Mouse (Mus musculus) heart, postnatal 0 days (tissue): ENCODE results near the gene Gnb1. TPM values are rescaled to one million over a fixed set of nuclear protein-coding genes. Genes with fewer than 3 reads are reported as not detected.
"Not testable (repeated sequence)": the region's sequence is repeated elsewhere in the genome, so short reads cannot be mapped to it uniquely, and the experiment has no call there.

ENCODE experiments used
- ATAC-seq: fragments of 200-750 bp; cut with Nextera tagmentation; 2 replicates; pipeline ENCODE4 v1.8.0; 2017; ENCODE audit warnings: low read depth, moderate number of reproducible peaks, moderate library complexity; ENCODE audit not compliant: insufficient read depth
- DNase-seq: peaks from one replicate; pipeline ENCODE4 v3.0.0-alpha.2; 2016; ENCODE audit warnings: low spot score
- H3K27ac ChIP-seq: fragments of 300-500 bp; sonication (generic); 2 replicates; pipeline ENCODE4 v1.5.1; 2014; ENCODE audit warnings: low read depth, mild to moderate bottlenecking
- H3K27me3 ChIP-seq: fragments of 300-500 bp; sonication (generic); 2 replicates; pipeline ENCODE4 v1.6.1; 2014; ENCODE audit warnings: low read length, mixed read lengths; ENCODE audit not compliant: control insufficient read depth, insufficient read depth
- H3K36me3 ChIP-seq: fragments of 300-500 bp; sonication (generic); replicated peaks from 2 replicates; pipeline ENCODE4 v1.6.1; 2014; ENCODE audit warnings: low read length, mixed read lengths; ENCODE audit not compliant: control insufficient read depth, insufficient read depth
- H3K4me1 ChIP-seq: fragments of 300-500 bp; sonication (generic); 2 replicates; pipeline ENCODE4 v1.6.1; 2014; ENCODE audit warnings: antibody characterized with exemption; ENCODE audit not compliant: control insufficient read depth, insufficient read depth
- H3K4me2 ChIP-seq: fragments of 300-500 bp; sonication (generic); 2 replicates; pipeline ENCODE4 v1.6.1; 2014; ENCODE audit warnings: low read depth, mild to moderate bottlenecking, low read length, moderate library complexity
- H3K4me3 ChIP-seq: fragments of 300-500 bp; sonication (generic); 2 replicates; pipeline ENCODE4 v1.5.1; 2014; ENCODE audit warnings: low read depth, low read length
- H3K9ac ChIP-seq: fragments of 300-500 bp; sonication (generic); replicated peaks from 2 replicates; pipeline ENCODE4 v1.6.1; 2014; ENCODE audit warnings: low read depth, low read length, mixed read lengths
- H3K9me3 ChIP-seq: fragments of 300-500 bp; sonication (generic); replicated peaks from 2 replicates; pipeline ENCODE4 v1.6.1; 2016; ENCODE audit warnings: low read length; ENCODE audit not compliant: control insufficient read depth
- CTCF ChIP-seq: IDR thresholded peaks from 2 replicates; pipeline ENCODE4 v1.5.1; 2016; ENCODE audit warnings: antibody characterized with exemption, control low read depth, low read depth
- EP300 ChIP-seq: IDR thresholded peaks from 2 replicates; pipeline ENCODE4 v1.6.1; 2016; ENCODE audit warnings: antibody characterized with exemption, low read depth
- WGBS: fragments of 180-500 bp; shearing (Covaris S2); extraction: QIAGEN DNeasy Blood & Tissue Kit; methylation state at CpG from one replicate; pipeline ENCODE4 v1.1.7; 2014; 5-methylcytosine and 5-hydroxymethylcytosine counted together
- polyA plus RNA-seq: library from polyadenylated mRNA; unstranded; fragments of >200 nt; fragmentation: Nextera tagmentation; extraction: Ambion mirVana; gene quantifications from 2 replicates; pipeline ENCODE4 v1.2.1, GENCODE M21; 2015
- total RNA-seq: library from RNA; depleted of rRNA; stranded (reverse); fragments of >200 nt; gene quantifications from 2 replicates; pipeline ENCODE4 v1.2.3, GENCODE M21; 2014; ENCODE audit warnings: low replicate concordance

Gnb1 gene
- total and polyA plus RNA-seq, 2 experiments from 2014 or later: 158 to 255 TPM

GRCm38 (mm10) chr4:155568632-155569370 lies 77.6 kb downstream of the Gnb1 start:
- no peaks in the 10 kb centered on the region for H3K27me3 ChIP-seq
- H3K9ac ChIP-seq: no peak overlapping the region
- ATAC-seq (no peak), DNase-seq (no peak)
- no peak overlapping the region for H3K27ac ChIP-seq
- H3K4me1 ChIP-seq: peaks cover 14% of the 10 kb centered on the region
- WGBS: 82% methylated on average over 7 of the region's 7 CpGs
- H3K4me3 ChIP-seq: no peak overlapping the region
- H3K9me3 ChIP-seq: no peaks in the 10 kb centered on the region
- no peaks in the 10 kb centered on the region for H3K36me3 ChIP-seq
- no peak overlapping the region for H3K4me2 ChIP-seq
- TF ChIP-seq CTCF: no peak
- TF ChIP-seq EP300: no peak

- no peaks in the 10 kb centered on the region for H3K9me3 ChIP-seq
- ATAC-seq (no peak), DNase-seq (no peak)
- no peak overlapping the region for H3K27ac ChIP-seq
- no peaks in the 10 kb centered on the region for H3K27me3 ChIP-seq
- no peak overlapping the region for H3K9ac ChIP-seq
- no peaks in the 10 kb centered on the region for H3K36me3 ChIP-seq
- TF ChIP-seq EP300 (no peak), CTCF (no peak)
- 83% methylated on average over 6 of the region's 6 CpGs for WGBS
- no peak overlapping the region for H3K4me3 ChIP-seq
- H3K4me2 ChIP-seq: no peak overlapping the region
- peaks cover 8% of the 10 kb centered on the region for H3K4me1 ChIP-seq
These were observed 78.7 kb downstream of the Gnb1 start for GRCm38 (mm10) chr4:155569818-155570217.

- not testable (repeated sequence) for H3K4me1 ChIP-seq, ATAC-seq, DNase-seq, H3K27ac ChIP-seq, H3K36me3 ChIP-seq, H3K4me2 ChIP-seq, H3K4me3 ChIP-seq, H3K27me3 ChIP-seq, H3K9me3 ChIP-seq, H3K9ac ChIP-seq
- 89% methylated on average over 11 of the region's 11 CpGs for WGBS
These were observed 79.2 kb downstream of the Gnb1 start for GRCm38 (mm10) chr4:155570315-155570714.

- 68% methylated on average over 2 of the region's 2 CpGs for WGBS
These were observed 80.3 kb downstream of the Gnb1 start for GRCm38 (mm10) chr4:155571442-155571841.

GRCm38 (mm10) chr4:155573155-155573554 lies 82.0 kb downstream of the Gnb1 start:
- TF ChIP-seq CTCF (no peak), EP300 (no peak)
- Histone ChIP-seq H3K4me2 (no peak overlapping the region), H3K9me3 (no peaks in the 10 kb centered on the region), H3K9ac (no peak overlapping the region), H3K4me3 (no peak overlapping the region), H3K4me1 (0 out of 2 replicates have a peak, but pooled peaks cover 4% of the 10 kb centered on the region), H3K27me3 (no peaks in the 10 kb centered on the region), H3K36me3 (peaks cover 13% of the 10 kb centered on the region), H3K27ac (no peak overlapping the region)
- 87% methylated on average over 2 of the region's 2 CpGs for WGBS
- ATAC-seq: no peak
- no peak for DNase-seq

More at GRCm38 (mm10) chr4:155571442-155571841, 80.3 kb downstream of the Gnb1 start:
- H3K27me3 ChIP-seq: no peaks in the 10 kb centered on the region
- H3K36me3 ChIP-seq: no peaks in the 10 kb centered on the region
- no peak overlapping the region for H3K4me2 ChIP-seq
- no peak overlapping the region for H3K27ac ChIP-seq
- H3K9ac ChIP-seq: no peak overlapping the region
- TF ChIP-seq EP300: no peak
- no peak for TF ChIP-seq CTCF
- no peaks in the 10 kb centered on the region for H3K9me3 ChIP-seq
- ATAC-seq (no peak), DNase-seq (no peak)
- H3K4me3 ChIP-seq: no peak overlapping the region
- 0 out of 2 replicates have a peak, but pooled peaks cover 4% of the 10 kb centered on the region for H3K4me1 ChIP-seq

- H3K9me3 ChIP-seq: no peaks in the 10 kb centered on the region
- H3K27ac ChIP-seq: no peak overlapping the region
- WGBS: 89% methylated on average over 9 of the region's 9 CpGs
- H3K4me2 ChIP-seq: no peak overlapping the region
- no peak for ATAC-seq
- no peak for DNase-seq
- no peak overlapping the region for H3K4me3 ChIP-seq
- TF ChIP-seq CTCF (no peak), EP300 (no peak)
- peaks cover 20% of the 10 kb centered on the region for H3K36me3 ChIP-seq
- H3K9ac ChIP-seq: no peak overlapping the region
- 0 out of 2 replicates have a peak, but pooled peaks cover 4% of the 10 kb centered on the region for H3K4me1 ChIP-seq
- H3K27me3 ChIP-seq: no peaks in the 10 kb centered on the region
These were observed 82.7 kb downstream of the Gnb1 start for GRCm38 (mm10) chr4:155573876-155574275.
